Mouse (Mus musculus) left cerebral cortex, adult 9 months (tissue): ENCODE measurements around the gene Zkscan5.
"Not testable (repeated sequence)": the region's sequence is repeated elsewhere in the genome, so short reads cannot be mapped to it uniquely, and the experiment has no call there.

Source experiments
- DNase-seq, 2 experiments: peaks; one replicate each; pipeline ENCODE4 v3.0.0; 2022; ENCODE audit warnings: low spot score in 2 of 2

Zkscan5 gene

GRCm38 (mm10) chr5:145203936-145204691, at the start of gene Zkscan5:
Gene Zkscan5 (plus strand): TSS chr5:145204562.
- peak; percentile 99 for DNase-seq

- no peak for DNase-seq
Observed at GRCm38 (mm10) chr5:145161361-145161760, 43.0 kb upstream of the Zkscan5 start.

DNA sequence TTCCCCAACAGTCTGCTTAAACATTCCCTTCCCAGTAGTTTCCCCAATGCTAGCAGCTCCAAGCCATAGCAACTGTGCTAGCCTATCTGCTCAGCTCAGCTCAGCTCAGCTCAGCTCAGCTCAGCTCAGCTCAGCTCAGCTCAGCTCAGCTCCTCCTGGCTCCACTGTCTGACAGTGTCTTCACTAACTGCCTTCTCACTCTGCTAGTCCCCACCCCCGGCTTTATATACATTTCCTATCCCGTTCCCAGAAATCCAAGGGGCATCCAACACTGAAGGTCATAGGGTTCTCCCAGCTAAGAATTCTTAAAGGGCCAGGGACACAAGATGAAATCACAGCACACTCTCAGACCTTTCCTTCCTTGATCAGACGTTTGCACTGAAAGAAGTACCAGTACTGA, 39.7 kb upstream of the Zkscan5 start:
- no peak for DNase-seq

GRCm38 (mm10) chr5:145165184-145165583, 39.2 kb upstream of the Zkscan5 start:
- DNase-seq = no peak

DNA sequence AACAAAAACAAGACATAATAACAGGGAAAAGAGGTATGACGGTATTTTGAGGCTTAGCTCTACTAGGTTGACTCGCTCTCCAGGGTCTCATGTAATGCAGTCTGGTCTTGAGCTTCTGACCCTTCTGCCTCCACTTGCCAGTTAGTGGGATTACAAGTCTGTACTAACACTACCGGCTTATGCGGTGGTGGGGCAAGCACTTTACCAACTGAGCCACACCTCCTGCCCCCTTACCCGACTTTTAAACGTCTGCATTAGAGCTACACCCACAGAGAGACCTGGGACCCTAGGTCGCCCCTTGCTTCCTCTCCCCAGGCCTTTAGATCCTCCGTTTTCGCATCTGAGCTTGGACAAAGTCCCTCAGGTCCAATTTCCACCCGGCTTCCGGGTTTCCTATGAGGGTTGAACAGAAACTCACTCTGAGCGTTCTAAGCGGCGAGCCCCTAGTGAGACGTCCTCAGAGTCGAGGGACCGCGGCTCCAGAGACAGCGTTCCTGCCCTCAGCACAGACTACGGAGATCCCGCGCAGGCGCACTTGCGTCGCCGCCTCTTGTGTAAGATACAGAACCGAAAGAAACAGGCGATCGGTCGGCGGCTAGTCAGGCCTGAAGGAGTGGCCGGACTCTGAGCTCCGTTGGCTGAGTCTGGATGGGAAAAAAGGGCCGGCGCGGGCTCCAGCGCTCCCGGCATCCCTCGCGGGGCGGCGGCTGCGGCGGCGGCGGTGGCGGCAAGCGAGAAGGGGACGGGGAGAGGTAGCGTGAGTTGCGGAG, 37.6 kb upstream of the Zkscan5 start, which contains the start of the genes Ptcd1 and Cpsf4:
Gene Ptcd1 (minus strand): TSS at position 573 of the 770 bp plus-strand sequence.
Gene Cpsf4 (plus strand): TSS at position 678 of the 770 bp plus-strand sequence.
- DNase-seq = peak; percentile 95 to 99

- DNase-seq = no peak
Observed at GRCm38 (mm10) chr5:145167306-145167661, 37.1 kb upstream of the Zkscan5 start.

DNA sequence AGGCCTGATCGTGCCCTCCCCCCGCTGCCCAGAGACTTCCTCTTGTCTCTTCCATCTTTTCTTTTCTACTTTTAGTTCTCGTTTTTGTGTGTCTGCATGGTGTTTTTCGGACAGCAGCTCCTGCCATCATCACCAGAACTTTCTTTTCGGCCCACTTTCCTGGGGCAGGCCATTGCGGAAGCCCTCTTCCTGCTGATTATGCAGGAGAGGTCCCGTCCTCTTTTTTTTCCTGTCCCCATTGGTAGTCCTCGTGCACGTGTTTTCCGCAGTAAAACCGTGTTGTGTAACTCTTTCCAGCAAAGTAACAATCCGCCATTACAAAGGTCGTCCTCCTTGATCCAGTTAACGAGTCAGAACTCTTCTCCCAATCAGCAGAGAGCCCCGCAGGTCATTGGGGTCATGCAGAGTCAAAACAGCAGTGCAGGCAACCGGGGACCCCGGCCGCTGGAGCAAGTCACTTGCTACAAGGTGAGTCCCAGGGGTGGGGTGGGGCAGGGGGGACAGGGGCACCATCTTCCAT, 25.8 kb upstream of the Zkscan5 start:
- DNase-seq = no peak

DNA sequence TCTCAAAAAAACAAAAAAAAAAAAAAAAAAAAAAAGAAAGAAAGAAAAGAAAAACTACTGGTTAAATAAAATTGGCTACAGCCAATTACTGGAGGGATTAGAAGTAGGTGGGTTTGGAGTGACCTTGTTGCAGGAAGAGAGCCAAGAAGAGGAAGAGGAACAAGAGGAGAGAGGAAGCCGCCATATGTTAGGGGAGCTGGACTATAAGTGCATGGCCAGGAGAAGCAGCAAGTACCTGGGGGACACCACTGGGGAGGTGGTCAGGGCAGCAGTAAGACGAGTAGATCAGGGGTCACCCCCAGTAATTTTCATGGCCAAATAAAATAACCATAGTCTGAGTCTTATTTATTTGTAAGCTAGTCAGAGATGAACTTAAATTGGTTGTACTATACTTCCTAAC, 19.1 kb upstream of the Zkscan5 start:
- no peak for DNase-seq

DNA sequence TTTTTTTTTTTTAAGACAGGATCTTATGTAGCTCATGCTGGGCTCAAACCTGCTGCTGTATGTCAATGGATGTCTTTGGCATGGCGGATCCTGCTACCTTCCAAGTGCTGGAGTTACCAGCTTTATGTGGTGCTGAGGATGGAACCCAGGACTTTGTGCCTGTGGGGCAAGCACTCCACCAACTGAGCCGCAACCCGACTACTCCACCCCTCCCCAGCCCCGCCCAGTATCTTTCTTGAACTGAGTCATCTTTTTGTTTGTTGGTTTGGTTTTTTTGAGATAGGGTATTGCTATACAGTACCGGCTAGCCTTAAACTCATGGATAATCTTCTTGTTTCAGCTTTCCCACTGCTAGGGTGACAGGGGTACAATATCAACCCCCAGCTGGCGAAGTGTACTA, 14.9 kb upstream of the Zkscan5 start:
- DNase-seq = no peak

DNA sequence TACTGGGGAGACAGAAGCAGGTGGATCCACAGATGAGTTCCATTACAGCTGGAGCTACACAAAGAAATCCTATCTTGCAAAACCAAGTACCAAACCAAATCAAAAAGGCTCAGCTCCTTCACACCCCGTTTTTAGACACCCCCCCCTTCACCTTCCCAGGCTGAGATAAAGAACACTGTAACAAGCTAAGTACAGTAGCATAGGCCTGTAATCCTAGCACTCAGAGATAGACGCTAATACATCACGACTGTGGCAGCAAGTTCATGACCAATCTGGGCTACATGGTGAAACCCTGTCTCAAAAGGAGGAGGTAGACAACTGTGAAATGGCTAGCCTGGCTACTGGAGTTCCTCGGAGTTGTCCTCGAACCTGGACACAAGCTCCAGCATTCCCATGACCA, 14.0 kb upstream of the Zkscan5 start:
- no peak for DNase-seq

- DNase-seq = peak; percentile 76 to 93
Observed at GRCm38 (mm10) chr5:145190875-145191798, 13.2 kb upstream of the Zkscan5 start.

DNA sequence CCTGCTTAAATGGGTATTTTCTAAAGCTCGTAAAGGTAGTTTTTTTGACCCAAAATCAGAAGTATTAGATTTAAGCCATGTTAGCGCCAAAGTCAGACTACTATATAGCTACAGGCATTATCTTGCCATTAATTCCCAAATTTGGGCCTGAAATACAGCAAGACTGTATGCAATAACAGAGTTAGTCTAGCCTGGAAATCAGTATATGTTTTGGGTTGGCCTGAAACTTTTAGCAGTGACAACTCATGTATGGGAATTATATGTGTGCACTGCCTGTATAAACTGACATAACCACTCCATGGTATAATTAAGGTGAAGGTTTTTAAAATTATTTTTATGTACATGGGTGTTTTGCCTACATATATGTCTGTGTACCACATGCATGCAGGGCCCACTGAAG, 12.4 kb upstream of the Zkscan5 start, which contains the start of gene Atp5j2:
Gene Atp5j2 (minus strand): TSS at position 101 of the 400 bp plus-strand sequence.
- DNase-seq = no peak

GRCm38 (mm10) chr5:145200387-145200786, 4.0 kb upstream of the Zkscan5 start:
- DNase-seq = no peak

DNA sequence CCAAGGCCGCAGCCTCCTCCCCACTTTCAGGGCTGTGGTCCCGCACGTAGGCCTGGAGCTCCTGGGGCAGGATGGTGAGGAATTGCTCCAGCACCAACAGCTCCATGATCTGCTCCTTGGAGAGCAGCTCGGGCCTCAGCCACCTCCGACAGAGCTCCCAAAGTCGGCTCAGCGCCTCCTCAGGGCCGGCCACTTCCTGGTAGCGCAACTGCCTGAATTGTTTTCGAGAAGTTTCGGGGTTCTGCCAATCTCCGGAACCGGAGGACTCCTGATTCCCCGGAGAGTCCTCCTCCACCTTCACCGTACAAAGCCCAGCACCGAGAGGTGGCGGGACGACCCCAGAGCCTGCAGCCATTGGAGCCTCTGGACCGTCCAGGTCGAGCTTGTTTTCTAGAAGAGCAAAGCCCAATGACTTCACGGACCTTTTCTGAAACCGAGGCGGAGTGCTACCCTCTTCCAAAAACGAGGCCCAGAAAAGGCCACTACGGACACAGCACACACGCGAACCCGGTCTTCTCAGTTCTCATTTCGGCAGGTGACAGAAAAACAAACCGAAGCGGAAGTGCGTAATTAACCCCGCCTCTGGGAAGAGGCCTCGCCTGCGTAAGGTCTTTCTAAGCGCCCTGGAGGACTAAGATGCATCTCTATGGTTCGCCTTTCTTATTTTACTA, 2.9 kb upstream of the Zkscan5 start, which contains the start of gene Zkscan14:
Gene Zkscan14 (minus strand): TSS at position 548 of the 671 bp plus-strand sequence.
- DNase-seq = peak in 1 of 2 experiments; percentile 69

DNA sequence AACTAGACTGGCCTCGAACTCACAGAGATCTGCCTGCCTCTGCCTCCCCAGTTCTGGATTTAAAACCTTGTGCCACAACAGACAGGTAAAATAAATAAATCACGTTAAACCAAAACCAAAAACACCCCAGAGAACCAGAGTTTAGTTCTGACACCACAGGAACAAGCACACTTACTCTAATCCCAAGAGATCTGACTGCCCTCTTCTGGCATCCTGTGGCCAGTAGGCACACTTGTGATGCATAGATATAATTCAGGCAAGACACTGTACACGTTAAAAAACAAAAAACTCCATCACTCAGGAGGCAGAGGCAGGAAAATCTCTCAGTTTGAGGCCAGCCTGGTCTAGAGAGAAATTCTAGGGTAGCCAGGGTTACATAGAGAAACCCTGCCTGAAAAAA, 1.9 kb upstream of the Zkscan5 start:
- DNase-seq = no peak

DNA sequence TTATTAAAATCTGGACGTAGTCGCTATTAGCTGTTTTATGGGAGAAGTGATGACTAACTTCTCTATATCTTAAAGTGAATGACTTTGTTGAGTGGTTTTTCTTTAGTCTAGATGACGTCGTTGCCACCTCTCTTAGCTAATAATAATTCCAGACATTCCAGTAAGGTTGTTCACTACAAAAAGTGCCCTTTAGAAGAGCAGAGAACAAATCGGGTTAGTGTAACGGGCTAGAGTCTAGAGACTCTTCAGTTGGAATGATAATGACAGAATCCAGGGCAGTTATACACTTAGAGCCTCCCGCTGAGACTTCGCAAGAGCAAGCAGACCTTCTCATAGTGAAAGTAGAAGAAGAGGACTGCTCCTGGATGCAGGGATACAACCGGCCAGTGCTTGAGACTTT, 679 bp downstream of the Zkscan5 start:
- DNase-seq = no peak

DNA sequence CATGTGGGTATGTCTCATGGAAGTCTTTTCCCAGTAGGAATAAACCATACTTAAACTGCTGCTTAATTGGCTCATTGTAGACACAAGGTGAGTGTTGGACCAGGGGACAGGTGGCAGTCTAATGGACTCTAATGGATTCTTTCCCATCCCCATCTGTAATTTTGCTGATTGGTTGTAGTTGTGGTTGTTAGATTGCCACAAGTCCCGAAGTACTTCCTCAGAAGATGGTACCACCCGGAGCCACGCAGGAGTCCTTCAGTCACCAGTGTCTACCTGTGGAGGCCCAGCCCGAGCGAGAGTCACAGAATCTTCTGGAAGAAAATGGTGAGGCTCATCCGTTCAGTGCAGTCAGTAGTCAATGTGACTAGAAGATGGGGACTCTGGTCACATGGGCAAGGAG, 3.0 kb downstream of the Zkscan5 start:
- DNase-seq = no peak

- DNase-seq = no peak
Observed at GRCm38 (mm10) chr5:145207954-145208353, 3.6 kb downstream of the Zkscan5 start.

DNA sequence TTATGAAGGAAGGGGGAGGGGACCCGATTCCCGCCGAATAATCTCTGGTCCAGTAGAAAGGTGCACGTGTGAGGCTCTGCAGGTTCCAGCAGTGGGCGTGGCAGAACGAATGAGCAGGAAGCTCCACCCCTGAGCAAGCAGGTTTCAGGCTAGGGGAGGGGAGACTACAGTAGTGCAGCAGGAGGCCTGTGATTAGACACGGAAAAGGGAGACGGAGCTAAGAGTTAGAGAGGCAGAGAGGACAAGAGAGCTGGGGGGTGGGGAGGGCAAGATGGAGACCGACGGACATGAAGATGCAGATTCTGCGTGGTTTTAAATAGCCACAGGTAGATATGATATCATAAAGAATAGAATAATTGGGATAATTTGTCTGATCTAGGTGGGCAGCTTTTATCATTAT, 4.0 kb downstream of the Zkscan5 start:
- not testable (repeated sequence) for DNase-seq

DNA sequence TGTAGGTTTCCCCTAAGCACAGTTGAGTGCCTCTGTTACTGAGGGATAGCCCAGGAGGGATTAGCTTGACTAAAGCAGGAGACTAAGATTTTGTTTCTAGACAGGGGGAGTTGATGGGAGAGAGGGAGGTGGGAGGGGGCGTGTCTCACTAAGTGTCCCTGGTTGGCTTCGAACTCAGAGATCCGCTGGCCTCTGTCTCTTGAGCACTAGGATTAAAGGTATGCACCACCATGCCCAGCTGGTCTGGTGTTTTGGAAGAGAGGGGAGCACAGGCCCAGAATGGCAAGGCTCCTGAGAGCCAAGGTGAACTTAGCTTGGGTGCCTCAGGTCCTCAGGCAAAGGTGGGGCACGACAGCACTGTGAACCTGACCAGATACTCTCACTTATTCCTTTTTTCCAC, 7.0 kb downstream of the Zkscan5 start:
- no peak for DNase-seq

- no peak for DNase-seq
Observed at GRCm38 (mm10) chr5:145212216-145212615, 7.9 kb downstream of the Zkscan5 start.
